Mouse (Mus musculus) E14TG2a.4 (cell line): ENCODE data around the gene Dirc2.

ENCODE experiments used
- CTCF ChIP-seq: conservative IDR thresholded peaks from 2 replicates; pipeline ENCODE4 v1.5.1; 2014; ENCODE audit warnings: low read length
- NANOG ChIP-seq: IDR thresholded peaks from 2 replicates; pipeline ENCODE4 v1.6.1; 2014; ENCODE audit warnings: borderline replicate concordance, low read length, mixed read lengths
- POU5F1 ChIP-seq: IDR thresholded peaks from 2 replicates; pipeline ENCODE4 v1.6.1; 2014; ENCODE audit warnings: low read length, borderline replicate concordance

DNA sequence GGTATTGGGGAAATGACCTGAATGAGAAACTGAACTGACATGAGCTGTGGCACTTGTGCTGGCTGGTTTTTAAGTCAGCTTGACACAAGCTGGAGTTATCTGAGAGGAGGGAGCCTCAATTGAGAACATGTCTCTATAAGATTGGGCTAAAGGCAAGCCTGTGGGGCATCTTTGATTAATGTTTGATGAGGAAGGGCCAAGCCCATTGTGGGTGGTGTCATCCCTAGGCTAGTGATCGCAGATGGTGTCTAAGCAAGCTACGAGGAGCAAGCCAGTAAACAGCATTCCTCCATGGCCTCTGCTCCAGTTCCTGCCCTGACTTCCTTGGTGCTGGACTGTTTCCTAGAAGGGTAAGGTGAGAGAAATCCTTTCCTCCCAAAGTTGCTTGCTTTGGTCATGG lies 39.7 kb upstream of the Dirc2 start:
- TF ChIP-seq CTCF (no peak), NANOG (no peak), POU5F1 (no peak)
